Mouse (Mus musculus) limb, embryonic 14.5 days (tissue): ENCODE results near the gene Gspt1. TPM values are rescaled to one million over a fixed set of nuclear protein-coding genes. Genes with fewer than 3 reads are reported as not detected.

Experiments
- ATAC-seq: fragments of 200-750 bp; cut with Nextera tagmentation; 2 replicates; pipeline ENCODE4 v1.8.0; 2017; ENCODE audit warnings: low read depth, moderate number of reproducible peaks, moderate TSS enrichment; ENCODE audit not compliant: low FRiP score
- DNase-seq: peaks from one replicate; pipeline ENCODE4 v3.0.0-alpha.2; 2015; ENCODE audit warnings: low spot score
- H3K27ac ChIP-seq: fragments of 300-500 bp; sonication (generic); replicated peaks from 2 replicates; pipeline ENCODE4 v1.5.1; 2014; ENCODE audit warnings: low read depth, mild to moderate bottlenecking, low read length, moderate library complexity, mixed read lengths
- H3K27me3 ChIP-seq: fragments of 300-500 bp; sonication (generic); 2 replicates; pipeline ENCODE4 v1.6.1; 2014; ENCODE audit warnings: low read length, mixed read lengths; ENCODE audit not compliant: control insufficient read depth, insufficient read depth
- H3K36me3 ChIP-seq: fragments of 300-500 bp; sonication (generic); 2 replicates; pipeline ENCODE4 v1.6.1; 2014; ENCODE audit warnings: mild to moderate bottlenecking, low read length, moderate library complexity, mixed read lengths; ENCODE audit not compliant: control insufficient read depth, insufficient read depth
- H3K4me1 ChIP-seq: fragments of 300-500 bp; sonication (generic); 2 replicates; pipeline ENCODE4 v1.6.1; 2014; ENCODE audit warnings: antibody characterized with exemption, low read length, mixed read lengths; ENCODE audit not compliant: control insufficient read depth, insufficient read depth
- H3K4me2 ChIP-seq: fragments of 300-500 bp; sonication (generic); replicated peaks from 2 replicates; pipeline ENCODE4 v1.6.1; 2014; ENCODE audit warnings: low read depth, mild to moderate bottlenecking, low read length, moderate library complexity; ENCODE audit not compliant: severe bottlenecking
- H3K4me3 ChIP-seq: fragments of 300-500 bp; sonication (generic); replicated peaks from 2 replicates; pipeline ENCODE4 v1.5.1; 2014; ENCODE audit warnings: low read length
- H3K9ac ChIP-seq: fragments of 300-500 bp; sonication (generic); 2 replicates; pipeline ENCODE4 v1.6.1; 2014; ENCODE audit warnings: mild to moderate bottlenecking, low read depth, low read length, moderate library complexity; ENCODE audit not compliant: severe bottlenecking
- H3K9me3 ChIP-seq: fragments of 300-500 bp; sonication (generic); 2 replicates; pipeline ENCODE4 v1.6.1; 2016; ENCODE audit warnings: low read length; ENCODE audit not compliant: control insufficient read depth
- POLR2A ChIP-seq: fragments of 200-500 bp; IDR thresholded peaks from 2 replicates; pipeline ENCODE4 v1.8.0; 2012; ENCODE audit warnings: inconsistent platforms, mild to moderate bottlenecking, moderate library complexity, borderline replicate concordance; ENCODE audit not compliant: insufficient read depth, insufficient read length; ENCODE audit errors: extremely low read depth
- WGBS: fragments of 180-500 bp; shearing (Covaris S2); extraction: QIAGEN DNeasy Blood & Tissue Kit; methylation state at CpG from one replicate; pipeline ENCODE4 v1.1.7; 2014; 5-methylcytosine and 5-hydroxymethylcytosine counted together
- polyA plus RNA-seq, 2 experiments: library from polyadenylated mRNA; depleted of rRNA in 1 of 2; stranded (reverse) in 1 of 2; unstranded in 1 of 2; fragments of >200 nt; fragmentation: Nextera tagmentation in 1 of 2; extraction: Ambion mirVana in 1 of 2; gene quantifications; 2 replicates each; pipeline versions ENCODE4 v1.2.1 to v1.2.3; 2012 to 2014

Gene Gspt1
- polyA plus RNA-seq, 2 experiments: 69.9 to 96.0 TPM

GRCm38 (mm10) chr16:11270642-11271041, 16.5 kb upstream of the Gspt1 start:
- 84% methylated on average over 2 of the region's 2 CpGs for WGBS
- DNase-seq (no peak), ATAC-seq (no peak)
- H3K4me3 ChIP-seq: no peak overlapping the region
- no peak overlapping the region for H3K4me2 ChIP-seq
- no peaks in the 10 kb centered on the region for H3K9me3 ChIP-seq
- no peak overlapping the region for H3K9ac ChIP-seq
- H3K27ac ChIP-seq: no peak overlapping the region
- H3K36me3 ChIP-seq: no peaks in the 10 kb centered on the region
- no peak for TF ChIP-seq POLR2A
- no peaks in the 10 kb centered on the region for H3K4me1 ChIP-seq
- H3K27me3 ChIP-seq: no peaks in the 10 kb centered on the region

- no peak for ATAC-seq
- Histone ChIP-seq H3K9me3 (no peaks in the 10 kb centered on the region), H3K4me3 (no peak overlapping the region), H3K4me1 (no peaks in the 10 kb centered on the region), H3K36me3 (no peaks in the 10 kb centered on the region), H3K4me2 (no peak overlapping the region), H3K27me3 (no peaks in the 10 kb centered on the region), H3K27ac (no peak overlapping the region), H3K9ac (no peak overlapping the region)
- no peak for TF ChIP-seq POLR2A
- DNase-seq: no peak
- 34% methylated on average over 6 of the region's 6 CpGs for WGBS
These were observed 15.7 kb upstream of the Gspt1 start for GRCm38 (mm10) chr16:11269808-11270207.

- 89% methylated on average over 2 of the region's 2 CpGs for WGBS
- ATAC-seq (no peak), DNase-seq (no peak)
- Histone ChIP-seq H3K36me3 (no peaks in the 10 kb centered on the region), H3K4me3 (no peak overlapping the region), H3K4me2 (no peak overlapping the region), H3K27me3 (no peaks in the 10 kb centered on the region), H3K4me1 (no peaks in the 10 kb centered on the region), H3K9ac (no peak overlapping the region), H3K27ac (no peak overlapping the region), H3K9me3 (no peaks in the 10 kb centered on the region)
- TF ChIP-seq POLR2A: no peak
These were observed 12.4 kb upstream of the Gspt1 start for GRCm38 (mm10) chr16:11266556-11266955.

- no peak for TF ChIP-seq POLR2A
- H3K27me3 ChIP-seq: no peaks in the 10 kb centered on the region
- no peak overlapping the region for H3K9ac ChIP-seq
- H3K4me2 ChIP-seq: no peak overlapping the region
- H3K9me3 ChIP-seq: no peaks in the 10 kb centered on the region
- ATAC-seq: no peak
- no peaks in the 10 kb centered on the region for H3K36me3 ChIP-seq
- no peak overlapping the region for H3K27ac ChIP-seq
- peak; percentile 50 for DNase-seq
- no peak overlapping the region for H3K4me3 ChIP-seq
- no peaks in the 10 kb centered on the region for H3K4me1 ChIP-seq
These were observed 9.1 kb upstream of the Gspt1 start for GRCm38 (mm10) chr16:11263266-11263665.

- ATAC-seq (peak; percentile 2), DNase-seq (no peak)
- H3K27ac ChIP-seq: peak overlapping the region; percentile 87
- peaks cover 13% of the 10 kb centered on the region for H3K4me1 ChIP-seq
- no peaks in the 10 kb centered on the region for H3K27me3 ChIP-seq
- no peaks in the 10 kb centered on the region for H3K9me3 ChIP-seq
- 11% methylated on average over 10 of the region's 10 CpGs for WGBS
- no peaks in the 10 kb centered on the region for H3K36me3 ChIP-seq
- no peak for TF ChIP-seq POLR2A
- H3K9ac ChIP-seq: peak overlapping the region; percentile 91
- H3K4me2 ChIP-seq: peak overlapping the region; percentile 53
- peak overlapping the region; percentile 99 for H3K4me3 ChIP-seq
These were observed 619 bp upstream of the Gspt1 start for GRCm38 (mm10) chr16:11254723-11255164.

- peak; percentile 9; the same call in 1 of the 2 replicates for ATAC-seq
- DNase-seq: peak; percentile 12
- no peaks in the 10 kb centered on the region for H3K36me3 ChIP-seq
- WGBS: under 1% methylated on average over 43 of the region's 58 CpGs
- no peaks in the 10 kb centered on the region for H3K27me3 ChIP-seq
- H3K4me2 ChIP-seq: peak overlapping the region; percentile 68
- peak overlapping the region; percentile 90 for H3K27ac ChIP-seq
- peaks cover 13% of the 10 kb centered on the region for H3K4me1 ChIP-seq
- H3K9me3 ChIP-seq: no peaks in the 10 kb centered on the region
- no peak for TF ChIP-seq POLR2A
- H3K4me3 ChIP-seq: peak overlapping the region; percentile 99
- peak overlapping the region; percentile 91 for H3K9ac ChIP-seq
These were observed 877 bp downstream of the Gspt1 start for GRCm38 (mm10) chr16:11253065-11253831.
